Mouse (Mus musculus): ENCODE data around the gene Exoc3l2.

GRCm38 (mm10) chr7:19498326-19498725 lies 35.2 kb downstream of the Exoc3l2 start:
- TF ChIP-seq POLR2A (IDR thresholded peaks at IDR 0.05; ENCODE audit: low read depth, low read length), result no peak
- TF ChIP-seq CTCF (IDR thresholded peaks at IDR 0.05; ENCODE audit: borderline replicate concordance, insufficient read depth, low read length), result no peak
